Mouse (Mus musculus) liver, embryonic 14.5 days (tissue): ENCODE measurements around the gene Draxin. TPM values are rescaled to one million over a fixed set of nuclear protein-coding genes. Genes with fewer than 3 reads are reported as not detected.

Experiments
- ATAC-seq: fragments of 200-750 bp; cut with Nextera tagmentation; 2 replicates; pipeline ENCODE4 v1.8.0; 2017; ENCODE audit warnings: moderate number of reproducible peaks, mild to moderate bottlenecking, moderate library complexity; ENCODE audit not compliant: insufficient read depth
- DNase-seq, 3 experiments: peaks; one replicate each; pipeline ENCODE4 v3.0.0-alpha.2; 2012 to 2013; ENCODE audit warnings: low read depth in 3 of 3, low spot score in 3 of 3
- H3K27ac ChIP-seq: fragments of 300-500 bp; sonication (generic); 2 replicates; pipeline ENCODE4 v1.5.1; 2014; ENCODE audit warnings: moderate library complexity, mild to moderate bottlenecking, control low read depth, inconsistent platforms
- H3K27me3 ChIP-seq: fragments of 300-500 bp; sonication (generic); 2 replicates; pipeline ENCODE4 v1.6.1; 2014; ENCODE audit warnings: mild to moderate bottlenecking, low read length, moderate library complexity; ENCODE audit not compliant: control insufficient read depth, insufficient read depth
- H3K36me3 ChIP-seq: fragments of 300-500 bp; sonication (generic); replicated peaks from 2 replicates; pipeline ENCODE4 v1.6.1; 2014; ENCODE audit warnings: low read depth; ENCODE audit not compliant: control insufficient read depth, insufficient read depth
- H3K4me1 ChIP-seq, 2 experiments: fragments of 200-500 bp in 1 of 2; fragments of 300-500 bp in 1 of 2; sonication (generic) in 1 of 2; replicated peaks; 2 replicates each; pipeline ENCODE4 v1.6.1; 2012 to 2014; ENCODE audit warnings: antibody characterized with exemption in 1 of 2, inconsistent platforms in 1 of 2, low read length in 1 of 2; ENCODE audit not compliant: control insufficient read depth in 2 of 2, insufficient read depth in 2 of 2
- H3K4me2 ChIP-seq: fragments of 300-500 bp; sonication (generic); 2 replicates; pipeline ENCODE4 v1.6.1; 2014; ENCODE audit warnings: low read depth, mild to moderate bottlenecking, control low read depth, moderate library complexity
- H3K4me3 ChIP-seq, 2 experiments: fragments of 200-500 bp in 1 of 2; fragments of 300-500 bp in 1 of 2; sonication (generic) in 1 of 2; 2 replicates each; pipeline ENCODE4 v1.5.1; 2012 to 2014; ENCODE audit warnings: low read depth in 2 of 2, low read length in 2 of 2, mild to moderate bottlenecking in 2 of 2, control low read depth in 1 of 2, inconsistent platforms in 1 of 2, moderate library complexity in 1 of 2; ENCODE audit not compliant: insufficient read depth in 1 of 2
- H3K9ac ChIP-seq: fragments of 300-500 bp; sonication (generic); replicated peaks from 2 replicates; pipeline ENCODE4 v1.6.1; 2014; ENCODE audit warnings: mild to moderate bottlenecking, control low read depth, moderate library complexity
- H3K9me3 ChIP-seq: fragments of 300-500 bp; sonication (generic); 2 replicates; pipeline ENCODE4 v1.6.1; 2016; ENCODE audit warnings: low read length, mixed read lengths; ENCODE audit not compliant: control insufficient read depth
- CTCF ChIP-seq: IDR thresholded peaks from 2 replicates; pipeline ENCODE4 v1.5.1; 2016; ENCODE audit warnings: antibody characterized with exemption, low read depth, control low read depth
- EP300 ChIP-seq: IDR thresholded peaks from 2 replicates; pipeline ENCODE4 v1.6.1; 2016; ENCODE audit warnings: antibody characterized with exemption, low read depth
- WGBS: fragments of 180-500 bp; shearing (Covaris S2); extraction: QIAGEN DNeasy Blood & Tissue Kit; methylation state at CpG from one replicate; pipeline ENCODE4 v1.1.7; 2014; ENCODE audit not compliant: insufficient replicate concordance; 5-methylcytosine and 5-hydroxymethylcytosine counted together
- polyA plus RNA-seq, 2 experiments: library from polyadenylated mRNA; depleted of rRNA in 1 of 2; stranded (reverse) in 1 of 2; unstranded in 1 of 2; fragments of >200 nt; fragmentation: Nextera tagmentation in 1 of 2; extraction: Ambion mirVana in 1 of 2; gene quantifications; 2 replicates each; pipeline versions ENCODE4 v1.2.1 to v1.2.3; 2012 to 2014

Gene Draxin
- polyA plus RNA-seq, 2 experiments: 0.05 to 0.16 TPM

DNA sequence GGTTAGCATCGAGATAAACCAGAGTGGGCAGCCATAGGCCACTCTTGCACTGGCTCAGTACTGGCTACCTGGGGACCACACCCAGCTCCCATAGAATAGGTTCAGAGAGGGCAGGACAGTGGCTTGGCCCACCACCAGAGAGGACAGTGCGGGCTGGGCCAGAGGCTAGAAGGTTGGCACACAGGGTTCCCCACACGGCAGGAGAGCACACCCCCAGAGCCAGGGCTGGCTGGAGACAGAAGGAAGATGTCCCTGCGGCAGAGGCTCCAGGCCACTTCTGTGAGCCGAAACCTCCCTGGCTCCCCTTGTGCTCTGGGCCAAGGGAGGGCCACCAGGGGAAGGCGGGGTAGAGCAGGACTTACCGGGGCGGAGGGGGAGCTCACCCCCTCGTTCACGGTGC, 49.3 kb downstream of the Draxin start:
- 82% methylated on average over 10 of the region's 10 CpGs for WGBS
- Histone ChIP-seq H3K27me3 (no peaks in the 10 kb centered on the region), H3K36me3 (no peaks in the 10 kb centered on the region), H3K4me1 (peaks cover 18 to 31% of the 10 kb centered on the region in 2 experiments), H3K27ac (no peak overlapping the region), H3K9me3 (no peaks in the 10 kb centered on the region), H3K4me3 (no peak overlapping the region), H3K4me2 (no peak overlapping the region), H3K9ac (no peak overlapping the region)
- TF ChIP-seq CTCF: no peak
- TF ChIP-seq EP300: no peak
- ATAC-seq (no peak), DNase-seq (no peak)

DNA sequence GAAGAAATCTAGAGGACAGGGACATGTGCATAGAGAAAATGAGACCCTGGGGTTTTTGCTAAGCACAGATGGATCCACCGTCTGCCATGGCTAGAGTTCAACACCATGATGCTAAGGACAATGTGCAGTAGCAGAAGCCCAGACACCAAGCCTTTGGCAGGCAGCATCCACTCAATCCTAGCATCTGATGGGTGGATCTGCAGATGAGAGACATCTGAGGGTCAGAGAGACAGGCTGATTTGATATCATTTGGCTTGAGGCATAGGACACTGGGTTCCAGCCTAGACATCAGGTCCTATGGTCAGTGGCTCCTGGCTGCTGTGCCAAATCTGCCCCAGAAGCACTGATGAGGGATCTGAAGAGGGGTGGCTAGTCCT, 49.9 kb downstream of the Draxin start:
- Histone ChIP-seq H3K36me3 (no peaks in the 10 kb centered on the region), H3K27ac (no peak overlapping the region), H3K4me2 (no peak overlapping the region), H3K4me3 (no peak overlapping the region), H3K27me3 (no peaks in the 10 kb centered on the region), H3K4me1 (peaks cover 18 to 26% of the 10 kb centered on the region in 2 experiments), H3K9ac (no peak overlapping the region), H3K9me3 (no peaks in the 10 kb centered on the region)
- ATAC-seq: no peak
- no peak for DNase-seq
- TF ChIP-seq CTCF (no peak), EP300 (no peak)
- WGBS: 67% methylated on average over 1 of the region's 1 CpGs

DNA sequence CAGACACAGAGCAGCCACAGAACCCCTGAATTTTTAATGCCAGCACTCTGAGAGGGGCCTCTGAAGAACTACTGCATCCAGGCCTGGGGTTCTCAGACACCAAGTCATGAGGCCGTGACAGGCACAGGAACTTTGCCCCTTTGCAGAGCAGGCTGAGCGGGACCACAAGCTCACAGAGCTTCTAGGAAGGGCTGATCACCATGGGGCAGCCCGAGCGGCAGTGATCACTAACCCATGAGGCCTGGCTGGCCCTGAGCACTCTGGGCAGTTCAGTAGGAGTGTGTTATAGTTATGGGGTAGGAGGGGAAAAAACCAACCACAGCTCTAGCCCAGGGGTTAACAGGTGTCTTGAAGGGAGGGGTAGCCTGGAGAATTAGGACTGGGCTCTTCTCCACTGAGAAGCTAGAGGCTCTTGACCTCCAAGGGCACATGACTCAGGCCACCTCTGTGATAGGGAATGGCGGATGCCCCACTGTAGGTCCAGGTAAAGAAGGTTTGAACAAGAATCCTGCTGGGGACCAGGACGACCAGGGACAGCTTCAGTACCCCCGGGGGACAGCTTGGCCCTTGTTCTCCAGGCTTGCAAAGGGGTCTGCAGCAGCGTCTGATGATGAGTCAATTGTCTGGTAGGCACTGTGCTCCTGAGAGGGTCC, 50.4 kb downstream of the Draxin start:
- ATAC-seq: no peak
- H3K27me3 ChIP-seq: no peaks in the 10 kb centered on the region
- WGBS: 69% methylated on average over 8 of the region's 8 CpGs

DNA sequence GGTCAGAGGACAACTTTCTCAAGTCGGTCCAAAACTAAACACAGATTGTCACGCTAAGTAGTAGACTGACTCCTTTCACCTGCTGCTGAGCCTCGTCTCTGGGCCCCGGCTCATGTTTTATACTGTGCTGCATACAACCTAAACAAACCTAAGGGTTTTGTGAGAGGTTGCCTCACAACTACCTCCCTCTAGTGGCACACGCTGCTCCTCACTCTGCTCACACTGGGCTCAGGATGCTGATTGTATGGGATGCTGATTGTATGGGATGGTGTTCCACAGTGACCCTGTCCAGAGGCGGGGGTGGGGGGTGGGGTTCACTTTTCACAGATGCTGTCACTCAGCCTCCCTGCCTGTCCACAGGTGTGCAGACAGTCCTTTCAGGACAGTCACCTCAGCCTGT, 51.3 kb downstream of the Draxin start:
- no peak overlapping the region for H3K4me2 ChIP-seq
- no peak overlapping the region for H3K9ac ChIP-seq
- H3K4me3 ChIP-seq: no peak overlapping the region
- H3K9me3 ChIP-seq: no peaks in the 10 kb centered on the region
- peaks cover 17 to 21% of the 10 kb centered on the region in 2 experiments for H3K4me1 ChIP-seq
- 58% methylated on average over 6 of the region's 6 CpGs for WGBS
- no peaks in the 10 kb centered on the region for H3K36me3 ChIP-seq
- H3K27ac ChIP-seq: no peak overlapping the region
- DNase-seq (no peak), ATAC-seq (no peak)
- TF ChIP-seq EP300 (no peak), CTCF (peak; percentile 40)
- no peaks in the 10 kb centered on the region for H3K27me3 ChIP-seq

More for the DNA sequence above, 50.4 kb downstream of the Draxin start:
- TF ChIP-seq EP300: no peak
- no peak for TF ChIP-seq CTCF
- H3K4me3 ChIP-seq: no peak overlapping the region
- H3K9ac ChIP-seq: no peak overlapping the region
- H3K27ac ChIP-seq: no peak overlapping the region
- no peaks in the 10 kb centered on the region for H3K36me3 ChIP-seq
- no peak for DNase-seq
- no peaks in the 10 kb centered on the region for H3K9me3 ChIP-seq
- peaks cover 18 to 21% of the 10 kb centered on the region in 2 experiments for H3K4me1 ChIP-seq
- no peak overlapping the region for H3K4me2 ChIP-seq

DNA sequence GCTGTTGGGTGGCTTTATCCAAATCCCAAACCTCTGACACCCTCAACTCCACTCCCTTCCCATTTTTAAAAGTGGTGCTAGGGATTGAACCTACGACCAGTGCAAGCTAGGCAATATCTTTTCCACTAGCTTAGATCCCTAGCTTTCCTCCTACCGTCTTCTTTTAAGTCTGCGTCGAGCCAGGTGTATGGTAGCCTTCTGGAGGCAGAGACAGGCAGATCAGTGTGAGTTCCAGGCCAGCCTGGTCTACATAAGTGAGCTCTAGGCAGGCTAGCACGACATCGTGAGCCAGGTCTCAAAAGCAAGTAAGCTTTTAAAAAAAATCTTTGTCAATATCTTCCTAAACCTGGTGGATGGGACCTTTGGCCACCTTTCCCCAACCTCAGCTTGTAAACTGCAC, 54.6 kb downstream of the Draxin start:
- DNase-seq: no peak
- Histone ChIP-seq H3K27ac (no peak overlapping the region), H3K9ac (no peak overlapping the region), H3K9me3 (no peaks in the 10 kb centered on the region), H3K4me2 (no peak overlapping the region), H3K4me3 (no peak overlapping the region), H3K27me3 (no peaks in the 10 kb centered on the region), H3K36me3 (no peaks in the 10 kb centered on the region), H3K4me1 (peaks cover 0 to 3% of the 10 kb centered on the region in 2 experiments; a peak in 2 of 4 replicates)
- ATAC-seq: no peak
- WGBS: 64% methylated on average over 6 of the region's 6 CpGs
- TF ChIP-seq EP300 (no peak), CTCF (no peak)
